Mouse (Mus musculus): ENCODE measurements around the gene Pgc. TPM values are rescaled to one million over a fixed set of nuclear protein-coding genes. Genes with fewer than 3 reads are reported as not detected.
A peak's percentile ranks its signal among the peaks of the same experiment; 100 is the strongest.

Pgc gene
- not detected in 2 replicates for polyA plus RNA-seq (2014; fragmentation: Nextera tagmentation; extraction: Ambion mirVana)

GRCm38 (mm10) chr17:47726566-47726965 lies at the start of gene Pgc:
Gene Pgc (plus strand): TSS chr17:47726842.
- Histone ChIP-seq H3K4me3 (ENCODE audit: low read length) (no peak within 1 kb of the TSS), H3K4me2 (replicated peaks; ENCODE audit: low read depth, low read length) (no peak within 1 kb of the TSS), H3K27ac (ENCODE audit: low read depth, low read length) (no peak within 1 kb of the TSS), H3K4me1 (ENCODE audit: control insufficient read depth, insufficient read depth, low read length) (peaks cover 6% of the 10 kb centered on the region; the same call in 1 of the 2 replicates), H3K9me3 (ENCODE audit: control insufficient read depth, low read length) (no peaks in the 10 kb centered on the region), H3K36me3 (ENCODE audit: control insufficient read depth, insufficient read depth, low read length) (no peaks in the 10 kb centered on the region), H3K27me3 (ENCODE audit: control insufficient read depth, insufficient read depth, low read length) (no peaks in the 10 kb centered on the region), H3K9ac (ENCODE audit: low read depth, low read length) (no peak within 1 kb of the TSS)
- 60% methylated on average over 11 of the region's 11 CpGs for WGBS
- no peak for ATAC-seq (ENCODE audit: low FRiP score, low TSS enrichment)

- Histone ChIP-seq H3K27ac (ENCODE audit: low read depth, low read length) (peak overlapping the region; percentile 38; the same call in 1 of the 2 replicates), H3K4me1 (ENCODE audit: control insufficient read depth, insufficient read depth, low read length) (peaks cover 1% of the 10 kb centered on the region; the same call in 1 of the 2 replicates), H3K36me3 (ENCODE audit: control insufficient read depth, insufficient read depth, low read length) (peaks cover 32% of the 10 kb centered on the region), H3K9me3 (ENCODE audit: control insufficient read depth, low read length) (no peaks in the 10 kb centered on the region), H3K27me3 (ENCODE audit: control insufficient read depth, insufficient read depth, low read length) (peaks cover under 1% of the 10 kb centered on the region; the same call in 1 of the 2 replicates), H3K4me2 (replicated peaks; ENCODE audit: low read depth, low read length) (no peak overlapping the region), H3K4me3 (ENCODE audit: low read length) (no peak overlapping the region), H3K9ac (ENCODE audit: low read depth, low read length) (no peak overlapping the region)
- no peak for ATAC-seq (ENCODE audit: low FRiP score, low TSS enrichment)
- WGBS = 73% methylated on average over 5 of the region's 5 CpGs
Observed at GRCm38 (mm10) chr17:47678238-47678637, 48.4 kb upstream of the Pgc start.

GRCm38 (mm10) chr17:47678702-47679101 lies 47.9 kb upstream of the Pgc start:
- Histone ChIP-seq H3K4me2 (replicated peaks; ENCODE audit: low read depth, low read length) (no peak overlapping the region), H3K4me3 (ENCODE audit: low read length) (no peak overlapping the region), H3K36me3 (ENCODE audit: control insufficient read depth, insufficient read depth, low read length) (peaks cover 37% of the 10 kb centered on the region), H3K27me3 (ENCODE audit: control insufficient read depth, insufficient read depth, low read length) (no peaks in the 10 kb centered on the region), H3K9me3 (ENCODE audit: control insufficient read depth, low read length) (no peaks in the 10 kb centered on the region), H3K9ac (ENCODE audit: low read depth, low read length) (no peak overlapping the region), H3K27ac (ENCODE audit: low read depth, low read length) (peak overlapping the region; percentile 38; the same call in 1 of the 2 replicates), H3K4me1 (ENCODE audit: control insufficient read depth, insufficient read depth, low read length) (no peaks in the 10 kb centered on the region)
- no peak for ATAC-seq (ENCODE audit: low FRiP score, low TSS enrichment)
- 75% methylated on average over 5 of the region's 5 CpGs for WGBS

- Histone ChIP-seq H3K36me3 (ENCODE audit: control insufficient read depth, insufficient read depth, low read length) (peaks cover 59% of the 10 kb centered on the region), H3K4me1 (ENCODE audit: control insufficient read depth, insufficient read depth, low read length) (peaks cover 6% of the 10 kb centered on the region; the same call in 1 of the 2 replicates), H3K4me2 (replicated peaks; ENCODE audit: low read depth, low read length) (no peak overlapping the region), H3K9me3 (ENCODE audit: control insufficient read depth, low read length) (no peaks in the 10 kb centered on the region), H3K27me3 (ENCODE audit: control insufficient read depth, insufficient read depth, low read length) (no peaks in the 10 kb centered on the region), H3K27ac (ENCODE audit: low read depth, low read length) (no peak overlapping the region), H3K9ac (ENCODE audit: low read depth, low read length) (no peak overlapping the region), H3K4me3 (ENCODE audit: low read length) (no peak overlapping the region)
- 82% methylated on average over 4 of the region's 4 CpGs for WGBS
- ATAC-seq (ENCODE audit: low FRiP score, low TSS enrichment) = no peak
Observed at GRCm38 (mm10) chr17:47682836-47683235, 43.8 kb upstream of the Pgc start.

- under 1% methylated on average over 70 of the region's 70 CpGs for WGBS
- peak overlapping the region; percentile 52 for H3K27ac ChIP-seq (ENCODE audit: low read depth, low read length)
- ATAC-seq (ENCODE audit: low FRiP score, low TSS enrichment) = peak; percentile 93
- peak overlapping the region; percentile 88 for H3K4me3 ChIP-seq (ENCODE audit: low read length)
- H3K27me3 ChIP-seq (ENCODE audit: control insufficient read depth, insufficient read depth, low read length) = 0 out of 2 replicates have a peak, but pooled peaks cover 7% of the 10 kb centered on the region
- no peaks in the 10 kb centered on the region for H3K9me3 ChIP-seq (ENCODE audit: control insufficient read depth, low read length)
- H3K4me2 ChIP-seq (replicated peaks; ENCODE audit: low read depth, low read length) = peak overlapping the region; percentile 86
- peaks cover 33% of the 10 kb centered on the region for H3K36me3 ChIP-seq (ENCODE audit: control insufficient read depth, insufficient read depth, low read length)
- peak overlapping the region; percentile 81 for H3K9ac ChIP-seq (ENCODE audit: low read depth, low read length)
- peaks cover 6% of the 10 kb centered on the region; the same call in 1 of the 2 replicates for H3K4me1 ChIP-seq (ENCODE audit: control insufficient read depth, insufficient read depth, low read length)
Observed at GRCm38 (mm10) chr17:47687409-47688343, 39.0 kb upstream of the Pgc start.

GRCm38 (mm10) chr17:47688344-47688607 lies 38.4 kb upstream of the Pgc start, which contains the start of gene Tomm6:
Gene Tomm6 (minus strand): TSS chr17:47688386.
- H3K9ac ChIP-seq (ENCODE audit: low read depth, low read length) = peak within 1 kb of the TSS; percentile 81
- 0% methylated on average over 9 of the region's 9 CpGs for WGBS
- ATAC-seq (ENCODE audit: low FRiP score, low TSS enrichment) = no peak
- peaks cover 29% of the 10 kb centered on the region for H3K36me3 ChIP-seq (ENCODE audit: control insufficient read depth, insufficient read depth, low read length)
- peak within 1 kb of the TSS; percentile 52 for H3K27ac ChIP-seq (ENCODE audit: low read depth, low read length)
- H3K9me3 ChIP-seq (ENCODE audit: control insufficient read depth, low read length) = no peaks in the 10 kb centered on the region
- H3K4me1 ChIP-seq (ENCODE audit: control insufficient read depth, insufficient read depth, low read length) = peaks cover 6% of the 10 kb centered on the region; the same call in 1 of the 2 replicates
- 0 out of 2 replicates have a peak, but pooled peaks cover 7% of the 10 kb centered on the region for H3K27me3 ChIP-seq (ENCODE audit: control insufficient read depth, insufficient read depth, low read length)
- H3K4me3 ChIP-seq (ENCODE audit: low read length) = peak within 1 kb of the TSS; percentile 88
- H3K4me2 ChIP-seq (replicated peaks; ENCODE audit: low read depth, low read length) = peak within 1 kb of the TSS; percentile 86

- peak within 1 kb of the TSS; percentile 81 for H3K9ac ChIP-seq (ENCODE audit: low read depth, low read length)
- peak within 1 kb of the TSS; percentile 88 for H3K4me3 ChIP-seq (ENCODE audit: low read length)
- peak within 1 kb of the TSS; percentile 52 for H3K27ac ChIP-seq (ENCODE audit: low read depth, low read length)
- H3K9me3 ChIP-seq (ENCODE audit: control insufficient read depth, low read length) = no peaks in the 10 kb centered on the region
- peak within 1 kb of the TSS; percentile 86 for H3K4me2 ChIP-seq (replicated peaks; ENCODE audit: low read depth, low read length)
- ATAC-seq (ENCODE audit: low FRiP score, low TSS enrichment) = peak; percentile 44
- H3K36me3 ChIP-seq (ENCODE audit: control insufficient read depth, insufficient read depth, low read length) = peaks cover 23% of the 10 kb centered on the region
- 0 out of 2 replicates have a peak, but pooled peaks cover 7% of the 10 kb centered on the region for H3K27me3 ChIP-seq (ENCODE audit: control insufficient read depth, insufficient read depth, low read length)
- H3K4me1 ChIP-seq (ENCODE audit: control insufficient read depth, insufficient read depth, low read length) = peaks cover 7% of the 10 kb centered on the region; the same call in 1 of the 2 replicates
- 2% methylated on average over 57 of the region's 58 CpGs for WGBS
Observed at GRCm38 (mm10) chr17:47688608-47689575, 37.8 kb upstream of the Pgc start, which contains the start of gene Frs3. Gene Frs3 (plus strand): TSS chr17:47689030.

- H3K36me3 ChIP-seq (ENCODE audit: control insufficient read depth, insufficient read depth, low read length) = peaks cover 13% of the 10 kb centered on the region
- no peaks in the 10 kb centered on the region for H3K9me3 ChIP-seq (ENCODE audit: control insufficient read depth, low read length)
- 82% methylated on average over 8 of the region's 8 CpGs for WGBS
Observed at GRCm38 (mm10) chr17:47689894-47690293, 36.7 kb upstream of the Pgc start.

More at GRCm38 (mm10) chr17:47689894-47690293, 36.7 kb upstream of the Pgc start:
- no peak for ATAC-seq (ENCODE audit: low FRiP score, low TSS enrichment)
- peaks cover 10% of the 10 kb centered on the region; the same call in 1 of the 2 replicates for H3K4me1 ChIP-seq (ENCODE audit: control insufficient read depth, insufficient read depth, low read length)
- no peak overlapping the region for H3K4me3 ChIP-seq (ENCODE audit: low read length)
- 0 out of 2 replicates have a peak, but pooled peaks cover 7% of the 10 kb centered on the region for H3K27me3 ChIP-seq (ENCODE audit: control insufficient read depth, insufficient read depth, low read length)
- H3K4me2 ChIP-seq (replicated peaks; ENCODE audit: low read depth, low read length) = 0 out of 2 replicates have a peak overlapping the region, but pooled peaks have one; percentile 86
- H3K27ac ChIP-seq (ENCODE audit: low read depth, low read length) = no peak overlapping the region
- no peak overlapping the region for H3K9ac ChIP-seq (ENCODE audit: low read depth, low read length)

All from kidney, embryonic 14.5 days (tissue).